Mouse (Mus musculus): ENCODE measurements around the gene Yrdc. TPM values are rescaled to one million over a fixed set of nuclear protein-coding genes. Genes with fewer than 3 reads are reported as not detected.

Gene Yrdc
- polyA plus RNA-seq, 1 experiment from 2014 or later = 41.1 TPM

DNA sequence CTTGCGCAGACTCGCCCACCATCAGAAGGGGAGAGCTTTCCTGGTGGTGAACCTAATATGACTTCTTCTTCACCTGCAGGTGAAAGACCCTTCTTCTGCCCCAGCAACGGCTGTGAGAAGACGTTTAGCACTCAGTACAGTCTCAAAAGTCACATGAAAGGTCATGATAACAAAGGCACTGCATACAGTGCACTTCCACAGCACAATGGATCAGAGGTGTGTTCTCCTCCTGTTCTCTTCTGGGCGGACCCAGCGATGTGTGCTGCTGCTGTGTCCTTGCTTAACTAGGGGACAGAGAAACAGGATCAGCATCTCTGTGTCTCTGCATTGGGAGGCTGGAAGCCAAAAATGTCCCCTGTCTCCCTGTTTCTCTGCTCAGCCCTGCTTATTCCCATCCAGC, 25.5 kb upstream of the Yrdc start:
- no peaks in the 10 kb centered on the region for H3K4me1 ChIP-seq (replicated peaks)
- peaks cover 86% of the 10 kb centered on the region for H3K36me3 ChIP-seq
- H3K9me3 ChIP-seq = no peaks in the 10 kb centered on the region
- no peak for ATAC-seq (ENCODE audit: low FRiP score)
- WGBS = 95% methylated on average over 6 of the region's 6 CpGs
- no peaks in the 10 kb centered on the region for H3K27me3 ChIP-seq
- no peak overlapping the region for H3K9ac ChIP-seq
- H3K4me2 ChIP-seq = no peak overlapping the region
- no peak overlapping the region for H3K27ac ChIP-seq
- H3K4me3 ChIP-seq = no peak overlapping the region

DNA sequence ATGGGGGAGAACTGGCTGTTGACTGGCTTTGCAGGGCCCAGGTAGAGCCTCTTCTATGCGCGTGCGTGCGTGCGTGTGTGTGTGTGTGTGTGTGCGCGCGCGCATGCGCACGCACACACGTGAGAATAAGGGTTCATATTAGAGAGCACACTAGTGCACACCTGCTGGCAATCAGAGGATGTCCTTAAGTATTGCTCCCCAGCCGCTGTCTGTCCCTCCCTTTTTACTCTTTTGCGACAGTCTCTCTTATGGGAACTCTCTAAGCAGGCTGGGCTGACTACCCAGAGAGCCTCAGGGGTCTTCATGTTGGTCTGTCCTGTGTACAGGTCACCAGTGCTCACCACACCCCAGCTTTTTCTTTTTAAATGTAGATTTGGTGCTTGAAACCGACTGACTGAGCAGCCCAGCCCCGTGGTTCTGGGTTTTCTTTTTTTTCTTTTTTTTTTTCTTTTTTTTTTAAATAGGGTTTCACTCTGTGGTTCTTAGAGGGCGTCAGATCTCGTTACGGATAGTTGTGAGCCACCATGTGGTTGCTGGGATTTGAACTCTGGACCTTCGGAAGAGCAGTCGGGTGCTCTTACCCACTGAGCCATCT, 25.0 kb upstream of the Yrdc start:
- H3K4me1 ChIP-seq (replicated peaks) = no peaks in the 10 kb centered on the region
- no peaks in the 10 kb centered on the region for H3K9me3 ChIP-seq
- 98% methylated on average over 21 of the region's 21 CpGs for WGBS
- no peaks in the 10 kb centered on the region for H3K27me3 ChIP-seq
- H3K27ac ChIP-seq = no peak overlapping the region
- no peak overlapping the region for H3K4me3 ChIP-seq
- H3K4me2 ChIP-seq = no peak overlapping the region
- peaks cover 87% of the 10 kb centered on the region for H3K36me3 ChIP-seq
- ATAC-seq (ENCODE audit: low FRiP score) = no peak
- H3K9ac ChIP-seq = no peak overlapping the region

GRCm38 (mm10) chr4:124829671-124830070, 20.8 kb upstream of the Yrdc start:
- Histone ChIP-seq H3K4me1 (replicated peaks) (no peaks in the 10 kb centered on the region), H3K4me2 (no peak overlapping the region), H3K4me3 (no peak overlapping the region), H3K9me3 (no peaks in the 10 kb centered on the region), H3K9ac (no peak overlapping the region), H3K27me3 (no peaks in the 10 kb centered on the region), H3K36me3 (peaks cover 83% of the 10 kb centered on the region), H3K27ac (no peak overlapping the region)
- ATAC-seq (ENCODE audit: low FRiP score) = no peak
- WGBS = 88% methylated on average over 5 of the region's 5 CpGs

GRCm38 (mm10) chr4:124832796-124833195, 17.7 kb upstream of the Yrdc start:
- Histone ChIP-seq H3K4me2 (no peak overlapping the region), H3K4me1 (replicated peaks) (no peaks in the 10 kb centered on the region), H3K9ac (no peak overlapping the region), H3K4me3 (no peak overlapping the region), H3K9me3 (no peaks in the 10 kb centered on the region), H3K27ac (no peak overlapping the region), H3K36me3 (peaks cover 76% of the 10 kb centered on the region), H3K27me3 (no peaks in the 10 kb centered on the region)
- ATAC-seq (ENCODE audit: low FRiP score) = no peak
- WGBS = 97% methylated on average over 10 of the region's 10 CpGs

- Histone ChIP-seq H3K9me3 (no peaks in the 10 kb centered on the region), H3K4me1 (replicated peaks) (no peaks in the 10 kb centered on the region), H3K4me2 (no peak overlapping the region), H3K36me3 (peaks cover 74% of the 10 kb centered on the region), H3K4me3 (no peak overlapping the region), H3K27ac (no peak overlapping the region), H3K27me3 (no peaks in the 10 kb centered on the region), H3K9ac (no peak overlapping the region)
- no peak for ATAC-seq (ENCODE audit: low FRiP score)
- 87% methylated on average over 14 of the region's 14 CpGs for WGBS
Observed at GRCm38 (mm10) chr4:124838035-124838700, 12.3 kb upstream of the Yrdc start.

DNA sequence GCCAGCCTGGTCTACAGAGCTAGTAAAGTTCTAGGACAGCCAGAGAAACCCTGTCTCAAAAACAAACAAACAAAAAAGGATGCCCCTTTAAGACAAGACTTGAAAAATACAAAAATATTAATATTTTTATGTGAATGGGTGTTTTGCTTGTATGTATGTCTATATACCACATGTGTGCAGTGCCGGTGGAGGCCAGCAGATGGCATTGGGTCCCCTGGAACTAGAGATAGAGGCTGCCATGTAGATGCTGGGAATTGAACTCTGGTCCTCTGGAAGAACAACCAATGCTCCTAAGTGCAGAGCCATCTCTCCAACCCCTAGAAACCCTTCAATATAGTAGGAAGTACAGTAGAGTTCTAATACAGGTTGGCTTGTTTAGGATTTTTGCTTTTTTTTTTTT, 9.5 kb upstream of the Yrdc start:
- 97% methylated on average over 1 of the region's 1 CpGs for WGBS
- H3K4me2 ChIP-seq = no peak overlapping the region
- H3K4me3 ChIP-seq = no peak overlapping the region
- H3K27me3 ChIP-seq = no peaks in the 10 kb centered on the region
- no peak overlapping the region for H3K9ac ChIP-seq
- ATAC-seq (ENCODE audit: low FRiP score) = no peak
- H3K36me3 ChIP-seq = peaks cover 71% of the 10 kb centered on the region
- H3K9me3 ChIP-seq = no peaks in the 10 kb centered on the region
- no peak overlapping the region for H3K27ac ChIP-seq
- H3K4me1 ChIP-seq (replicated peaks) = no peaks in the 10 kb centered on the region; the same call in 1 of the 2 replicates

GRCm38 (mm10) chr4:124843493-124843892, 7.0 kb upstream of the Yrdc start:
- ATAC-seq (ENCODE audit: low FRiP score) = peak; percentile 40; the same call in 1 of the 2 replicates

GRCm38 (mm10) chr4:124847573-124847972, 2.9 kb upstream of the Yrdc start:
- Histone ChIP-seq H3K27ac (peak overlapping the region; percentile 60; the same call in 1 of the 2 replicates), H3K27me3 (no peaks in the 10 kb centered on the region), H3K9me3 (no peaks in the 10 kb centered on the region), H3K4me3 (no peak overlapping the region), H3K9ac (peak overlapping the region; percentile 35; the same call in 1 of the 2 replicates), H3K4me1 (replicated peaks) (peaks cover 40% of the 10 kb centered on the region), H3K36me3 (peaks cover 24% of the 10 kb centered on the region), H3K4me2 (no peak overlapping the region)
- ATAC-seq (ENCODE audit: low FRiP score) = no peak
- WGBS = 4% methylated on average over 8 of the region's 8 CpGs

More at GRCm38 (mm10) chr4:124843493-124843892, 7.0 kb upstream of the Yrdc start:
- Histone ChIP-seq H3K27me3 (no peaks in the 10 kb centered on the region), H3K4me2 (no peak overlapping the region), H3K36me3 (peaks cover 55% of the 10 kb centered on the region), H3K9ac (no peak overlapping the region), H3K4me3 (no peak overlapping the region), H3K4me1 (replicated peaks) (peaks cover 15% of the 10 kb centered on the region), H3K9me3 (no peaks in the 10 kb centered on the region), H3K27ac (no peak overlapping the region)
- 54% methylated on average over 11 of the region's 11 CpGs for WGBS

DNA sequence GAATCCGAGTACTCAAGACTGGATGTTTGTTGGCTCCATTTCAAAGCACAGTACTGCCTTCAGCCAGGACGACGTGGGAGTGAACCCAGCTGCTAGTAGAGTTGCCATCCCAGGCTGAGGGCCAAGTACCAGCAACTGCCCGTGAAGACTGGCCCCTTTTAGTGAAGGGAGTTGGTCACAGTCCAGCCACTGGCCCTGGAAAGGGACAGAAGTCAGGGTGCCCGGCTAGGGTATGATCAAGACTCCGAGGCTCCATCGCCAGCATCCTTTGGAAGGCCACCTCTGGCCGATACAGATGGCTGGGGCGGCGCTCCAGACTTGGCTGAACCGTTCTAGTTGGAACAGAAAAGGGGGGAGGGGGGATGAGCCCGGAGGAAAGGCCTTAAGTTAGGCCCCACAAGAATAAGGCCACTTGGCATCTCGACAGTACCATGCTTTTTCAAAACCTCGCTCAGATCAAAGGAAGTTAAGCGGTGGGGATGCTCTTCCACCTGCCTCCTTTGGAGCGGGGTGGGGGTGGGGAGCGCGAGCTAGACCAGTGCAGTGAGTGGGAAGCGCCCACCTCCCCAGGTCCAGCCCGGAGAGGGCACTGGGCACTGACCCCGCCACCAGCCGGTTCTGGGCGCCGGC, 733 bp upstream of the Yrdc start:
- 2% methylated on average over 24 of the region's 24 CpGs for WGBS
- peak; percentile 50 for ATAC-seq (ENCODE audit: low FRiP score)
- Histone ChIP-seq H3K9ac (peak overlapping the region; percentile 92), H3K27me3 (no peaks in the 10 kb centered on the region), H3K36me3 (peaks cover 24% of the 10 kb centered on the region), H3K4me3 (peak overlapping the region; percentile 99), H3K4me2 (peak overlapping the region; percentile 87), H3K4me1 (replicated peaks) (peaks cover 47% of the 10 kb centered on the region), H3K9me3 (no peaks in the 10 kb centered on the region), H3K27ac (peak overlapping the region; percentile 97)

- peak; percentile 53 for ATAC-seq (ENCODE audit: low FRiP score)
- Histone ChIP-seq H3K27ac (peak within 1 kb of the TSS; percentile 97), H3K27me3 (no peaks in the 10 kb centered on the region), H3K36me3 (peaks cover 30% of the 10 kb centered on the region), H3K4me1 (replicated peaks) (peaks cover 47% of the 10 kb centered on the region), H3K9ac (peak within 1 kb of the TSS; percentile 92), H3K4me2 (peak within 1 kb of the TSS; percentile 96), H3K4me3 (peak within 1 kb of the TSS; percentile 99), H3K9me3 (no peaks in the 10 kb centered on the region)
- WGBS = under 1% methylated on average over 75 of the region's 75 CpGs
Observed at GRCm38 (mm10) chr4:124850933-124851658, 617 bp downstream of the Yrdc start, which contains the start of gene 1110065P20Rik. 1110065P20Rik (minus strand) TSS chr4:124851196.

- Histone ChIP-seq H3K27ac (no peak overlapping the region), H3K4me3 (no peak overlapping the region), H3K9ac (no peak overlapping the region), H3K27me3 (no peaks in the 10 kb centered on the region), H3K4me2 (no peak overlapping the region), H3K4me1 (replicated peaks) (peaks cover 34% of the 10 kb centered on the region), H3K36me3 (peaks cover 60% of the 10 kb centered on the region), H3K9me3 (no peaks in the 10 kb centered on the region)
- 97% methylated on average over 8 of the region's 8 CpGs for WGBS
- ATAC-seq (ENCODE audit: low FRiP score) = no peak
Observed at GRCm38 (mm10) chr4:124856294-124856693, 5.8 kb downstream of the Yrdc start.

- WGBS = 86% methylated on average over 5 of the region's 5 CpGs
- Histone ChIP-seq H3K27ac (no peak overlapping the region), H3K27me3 (no peaks in the 10 kb centered on the region), H3K9ac (no peak overlapping the region), H3K4me1 (replicated peaks) (peaks cover 24% of the 10 kb centered on the region), H3K36me3 (peaks cover 58% of the 10 kb centered on the region), H3K4me2 (no peak overlapping the region), H3K4me3 (no peak overlapping the region), H3K9me3 (no peaks in the 10 kb centered on the region)
- no peak for ATAC-seq (ENCODE audit: low FRiP score)
Observed at GRCm38 (mm10) chr4:124858370-124858769, 7.9 kb downstream of the Yrdc start.
